Mouse (Mus musculus): Measurements from ENCODE around the gene Olfr1211. TPM values are rescaled to one million over a fixed set of nuclear protein-coding genes. Genes with fewer than 3 reads are reported as not detected.

Olfr1211 gene
- not detected in 2 replicates for total RNA-seq (2014; fragmentation: Nextera tagmentation)
- not detected in 2 replicates for total RNA-seq (2017)

- no peak for ATAC-seq (replicated peaks; ENCODE audit: low FRiP score, low TSS enrichment, poor library complexity, severe bottlenecking)
Observed at GRCm38 (mm10) chr2:88938011-88938410, at the start of gene Olfr1211. Olfr1211 (minus strand) TSS chr2:88938111.

- no peak for ATAC-seq (replicated peaks; ENCODE audit: low FRiP score, low TSS enrichment, poor library complexity, severe bottlenecking)
Observed at GRCm38 (mm10) chr2:88980181-88980580, 42.3 kb upstream of the Olfr1211 start, which contains the start of gene Gm13762. Gm13762 (minus strand) TSS chr2:88980281.

- no peak for ATAC-seq (replicated peaks; ENCODE audit: low FRiP score, low TSS enrichment, poor library complexity, severe bottlenecking)
Observed at GRCm38 (mm10) chr2:88953669-88954068, 15.8 kb upstream of the Olfr1211 start, which contains the start of gene Olfr1212. Olfr1212 (plus strand) TSS chr2:88953969.

- ATAC-seq (replicated peaks; ENCODE audit: low FRiP score, low TSS enrichment, poor library complexity, severe bottlenecking) = no peak
Observed at GRCm38 (mm10) chr2:88915057-88915456, 22.9 kb downstream of the Olfr1211 start, which contains the start of gene Olfr1209. Olfr1209 (minus strand) TSS chr2:88915157.

GRCm38 (mm10) chr2:88902211-88902610 lies 35.7 kb downstream of the Olfr1211 start, which contains the start of gene Olfr1208:
Olfr1208 (minus strand) TSS chr2:88902311.
- no peak for ATAC-seq (replicated peaks; ENCODE audit: low FRiP score, low TSS enrichment, poor library complexity, severe bottlenecking)

Other genes with a start within 250 kb of the Olfr1211 start
- gene Olfr1195, start 248.9 kb downstream of the Olfr1211 start, total RNA-seq (2014; fragmentation: Nextera tagmentation) = not detected in 2 replicates
- gene Olfr1195, start 248.9 kb downstream of the Olfr1211 start, total RNA-seq (2017) = not detected in 2 replicates
- not detected in 2 replicates for gene Olfr1196, start 233.5 kb downstream of the Olfr1211 start, total RNA-seq (2014; fragmentation: Nextera tagmentation)
- gene Olfr1196, start 233.5 kb downstream of the Olfr1211 start, total RNA-seq (2017) = not detected in 2 replicates
- not detected in 2 replicates for gene Olfr1197, start 205.7 kb downstream of the Olfr1211 start, total RNA-seq (2014; fragmentation: Nextera tagmentation)
- not detected in 2 replicates for gene Olfr1197, start 205.7 kb downstream of the Olfr1211 start, total RNA-seq (2017)
- gene Olfr1198, start 186.7 kb downstream of the Olfr1211 start, total RNA-seq (2014; fragmentation: Nextera tagmentation) = not detected in 2 replicates
- gene Olfr1198, start 186.7 kb downstream of the Olfr1211 start, total RNA-seq (2017) = not detected in 2 replicates
- not detected in 2 replicates for gene Olfr1199, start 177.6 kb downstream of the Olfr1211 start, total RNA-seq (2014; fragmentation: Nextera tagmentation)
- not detected in 2 replicates for gene Olfr1199, start 177.6 kb downstream of the Olfr1211 start, total RNA-seq (2017)
- not detected in 2 replicates for gene Olfr1200, start 167.6 kb downstream of the Olfr1211 start, total RNA-seq (2014; fragmentation: Nextera tagmentation)
- not detected in 2 replicates for gene Olfr1200, start 167.6 kb downstream of the Olfr1211 start, total RNA-seq (2017)
- not detected in 2 replicates for gene Olfr1201, start 145.1 kb downstream of the Olfr1211 start, total RNA-seq (2014; fragmentation: Nextera tagmentation)
- gene Olfr1201, start 145.1 kb downstream of the Olfr1211 start, total RNA-seq (2017) = not detected in 2 replicates
- not detected in 2 replicates for gene Olfr1202, start 123.6 kb downstream of the Olfr1211 start, total RNA-seq (2014; fragmentation: Nextera tagmentation)
- not detected in 2 replicates for gene Olfr1202, start 123.6 kb downstream of the Olfr1211 start, total RNA-seq (2017)
- not detected in 2 replicates for gene Olfr1205, start 108.4 kb downstream of the Olfr1211 start, total RNA-seq (2014; fragmentation: Nextera tagmentation)
- not detected in 2 replicates for gene Olfr1205, start 108.4 kb downstream of the Olfr1211 start, total RNA-seq (2017)
- gene Olfr1204, start 88.8 kb downstream of the Olfr1211 start, total RNA-seq (2014; fragmentation: Nextera tagmentation) = not detected in 2 replicates
- not detected in 2 replicates for gene Olfr1204, start 88.8 kb downstream of the Olfr1211 start, total RNA-seq (2017)
- gene Olfr1206, start 74.9 kb downstream of the Olfr1211 start, total RNA-seq (2014; fragmentation: Nextera tagmentation) = not detected in 2 replicates
- not detected in 2 replicates for gene Olfr1206, start 74.9 kb downstream of the Olfr1211 start, total RNA-seq (2017)
- not detected in 2 replicates for gene Olfr1208, start 35.8 kb downstream of the Olfr1211 start, total RNA-seq (2014; fragmentation: Nextera tagmentation)
- not detected in 2 replicates for gene Olfr1208, start 35.8 kb downstream of the Olfr1211 start, total RNA-seq (2017)
- not detected in 2 replicates for gene Olfr1209, start 23.0 kb downstream of the Olfr1211 start, total RNA-seq (2014; fragmentation: Nextera tagmentation)
- not detected in 2 replicates for gene Olfr1209, start 23.0 kb downstream of the Olfr1211 start, total RNA-seq (2017)
- gene Olfr1212, start 15.9 kb upstream of the Olfr1211 start, total RNA-seq (2014; fragmentation: Nextera tagmentation) = not detected in 2 replicates
- not detected in 2 replicates for gene Olfr1212, start 15.9 kb upstream of the Olfr1211 start, total RNA-seq (2017)
- not detected in 2 replicates for gene Gm13762, start 42.2 kb upstream of the Olfr1211 start, total RNA-seq (2014; fragmentation: Nextera tagmentation)
- not detected in 2 replicates for gene Gm13762, start 42.2 kb upstream of the Olfr1211 start, total RNA-seq (2017)
- not detected in 2 replicates for gene Olfr1214, start 54.5 kb upstream of the Olfr1211 start, total RNA-seq (2014; fragmentation: Nextera tagmentation)
- not detected in 2 replicates for gene Olfr1214, start 54.5 kb upstream of the Olfr1211 start, total RNA-seq (2017)
- gene Olfr1215, start 68.9 kb upstream of the Olfr1211 start, total RNA-seq (2014; fragmentation: Nextera tagmentation) = not detected in 2 replicates
- gene Olfr1215, start 68.9 kb upstream of the Olfr1211 start, total RNA-seq (2017) = not detected in 2 replicates
- gene Olfr1216, start 80.2 kb upstream of the Olfr1211 start, total RNA-seq (2014; fragmentation: Nextera tagmentation) = not detected in 2 replicates
- not detected in 2 replicates for gene Olfr1216, start 80.2 kb upstream of the Olfr1211 start, total RNA-seq (2017)
- not detected in 2 replicates for gene Olfr1217, start 94.0 kb upstream of the Olfr1211 start, total RNA-seq (2014; fragmentation: Nextera tagmentation)
- not detected in 2 replicates for gene Olfr1217, start 94.0 kb upstream of the Olfr1211 start, total RNA-seq (2017)
- gene Olfr1218, start 123.1 kb upstream of the Olfr1211 start, total RNA-seq (2014; fragmentation: Nextera tagmentation) = not detected in 2 replicates
- not detected in 2 replicates for gene Olfr1218, start 123.1 kb upstream of the Olfr1211 start, total RNA-seq (2017)
- not detected in 2 replicates for gene Olfr1219, start 145.4 kb upstream of the Olfr1211 start, total RNA-seq (2014; fragmentation: Nextera tagmentation)
- gene Olfr1219, start 145.4 kb upstream of the Olfr1211 start, total RNA-seq (2017) = not detected in 2 replicates
- not detected in 2 replicates for gene Olfr1220, start 168.7 kb upstream of the Olfr1211 start, total RNA-seq (2014; fragmentation: Nextera tagmentation)
- gene Olfr1220, start 168.7 kb upstream of the Olfr1211 start, total RNA-seq (2017) = not detected in 2 replicates
- gene Olfr1221, start 179.2 kb upstream of the Olfr1211 start, total RNA-seq (2014; fragmentation: Nextera tagmentation) = not detected in 2 replicates
- not detected in 2 replicates for gene Olfr1221, start 179.2 kb upstream of the Olfr1211 start, total RNA-seq (2017)
- not detected in 2 replicates for gene Olfr1222, start 194.9 kb upstream of the Olfr1211 start, total RNA-seq (2014; fragmentation: Nextera tagmentation)
- gene Olfr1222, start 194.9 kb upstream of the Olfr1211 start, total RNA-seq (2017) = not detected in 2 replicates
- not detected in 2 replicates for gene Olfr1223, start 213.4 kb upstream of the Olfr1211 start, total RNA-seq (2014; fragmentation: Nextera tagmentation)
- not detected in 2 replicates for gene Olfr1223, start 213.4 kb upstream of the Olfr1211 start, total RNA-seq (2017)
- not detected in 2 replicates for gene Olfr1224-ps1, start 226.0 kb upstream of the Olfr1211 start, total RNA-seq (2014; fragmentation: Nextera tagmentation)
- gene Olfr1224-ps1, start 226.0 kb upstream of the Olfr1211 start, total RNA-seq (2017) = not detected in 2 replicates
- not detected in 2 replicates for gene Olfr1225, start 236.6 kb upstream of the Olfr1211 start, total RNA-seq (2014; fragmentation: Nextera tagmentation)
- not detected in 2 replicates for gene Olfr1225, start 236.6 kb upstream of the Olfr1211 start, total RNA-seq (2017)